Mouse (Mus musculus) forebrain, embryonic 15.5 days (tissue): ENCODE measurements around the gene Matn1. TPM values are rescaled to one million over a fixed set of nuclear protein-coding genes. Genes with fewer than 3 reads are reported as not detected.
A peak's percentile ranks its signal among the peaks of the same experiment; 100 is the strongest.

Experiments
- ATAC-seq: fragments of 200-750 bp; cut with Nextera tagmentation; replicated peaks from 2 replicates; pipeline ENCODE4 v1.8.0; 2017; ENCODE audit warnings: mild to moderate bottlenecking, moderate TSS enrichment, moderate library complexity
- H3K27ac ChIP-seq: fragments of 300-500 bp; sonication (generic); replicated peaks from 2 replicates; pipeline ENCODE4 v1.5.1; 2015; ENCODE audit warnings: mild to moderate bottlenecking, inconsistent platforms
- H3K27me3 ChIP-seq: fragments of 300-500 bp; sonication (generic); 2 replicates; pipeline ENCODE4 v1.6.1; 2015; ENCODE audit warnings: inconsistent platforms
- H3K36me3 ChIP-seq: fragments of 300-500 bp; sonication (generic); 2 replicates; pipeline ENCODE4 v1.6.1; 2015; ENCODE audit warnings: mild to moderate bottlenecking, inconsistent platforms
- H3K4me1 ChIP-seq: fragments of 300-500 bp; sonication (generic); 2 replicates; pipeline ENCODE4 v1.6.1; 2015; ENCODE audit warnings: inconsistent platforms
- H3K4me2 ChIP-seq: fragments of 300-500 bp; sonication (generic); replicated peaks from 2 replicates; pipeline ENCODE4 v1.6.1; 2015; ENCODE audit warnings: mild to moderate bottlenecking, inconsistent platforms
- H3K4me3 ChIP-seq: fragments of 300-500 bp; sonication (generic); 2 replicates; pipeline ENCODE4 v1.5.1; 2015; ENCODE audit warnings: mild to moderate bottlenecking, inconsistent platforms
- H3K9ac ChIP-seq: fragments of 300-500 bp; sonication (generic); replicated peaks from 2 replicates; pipeline ENCODE4 v1.6.1; 2015; ENCODE audit warnings: mild to moderate bottlenecking, inconsistent platforms
- H3K9me3 ChIP-seq: fragments of 300-500 bp; sonication (generic); 2 replicates; pipeline ENCODE4 v1.6.1; 2016; ENCODE audit warnings: inconsistent platforms
- WGBS: fragments of 180-500 bp; shearing (Covaris S2); methylation state at CpG from one replicate; pipeline ENCODE4 v1.1.7; 2015; ENCODE audit warnings: mixed read lengths; 5-methylcytosine and 5-hydroxymethylcytosine counted together
- polyA plus RNA-seq: library from polyadenylated mRNA; unstranded; fragments of >200 nt; fragmentation: Nextera tagmentation; extraction: Ambion mirVana; gene quantifications from 2 replicates; pipeline ENCODE4 v1.2.1, GENCODE M21; 2015

The Matn1 gene
- polyA plus RNA-seq, 1 experiment from 2014 or later: not detected

DNA sequence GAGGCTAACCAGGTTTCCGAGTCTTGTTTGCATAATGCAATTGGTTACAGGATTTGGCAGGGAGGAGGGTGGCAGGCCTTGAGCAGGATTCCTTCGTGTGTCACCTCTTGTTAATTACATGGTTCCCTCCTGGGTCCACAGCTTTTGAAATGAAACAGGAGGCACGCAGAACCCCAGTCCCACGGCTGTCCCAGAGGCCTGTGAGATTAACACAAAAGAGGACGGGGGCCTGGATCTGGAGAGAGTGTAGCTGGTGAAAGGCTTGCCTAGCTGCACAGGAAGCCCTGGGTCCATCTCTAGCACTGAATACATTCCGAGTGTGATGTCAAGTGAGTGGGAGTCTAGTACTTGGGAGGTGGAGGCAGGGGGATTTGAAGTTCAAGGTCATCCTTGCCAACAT lies 15.5 kb downstream of the Matn1 start:
- H3K36me3 ChIP-seq: no peaks in the 10 kb centered on the region
- H3K9ac ChIP-seq: no peak overlapping the region
- H3K9me3 ChIP-seq: no peaks in the 10 kb centered on the region
- H3K4me2 ChIP-seq: no peak overlapping the region
- H3K27me3 ChIP-seq: no peaks in the 10 kb centered on the region
- WGBS: 45% methylated on average over 6 of the region's 6 CpGs
- no peak overlapping the region for H3K4me3 ChIP-seq
- H3K4me1 ChIP-seq: 0 out of 2 replicates have a peak, but pooled peaks cover 7% of the 10 kb centered on the region
- H3K27ac ChIP-seq: no peak overlapping the region
- peak; percentile 24; the same call in 1 of the 2 replicates for ATAC-seq

DNA sequence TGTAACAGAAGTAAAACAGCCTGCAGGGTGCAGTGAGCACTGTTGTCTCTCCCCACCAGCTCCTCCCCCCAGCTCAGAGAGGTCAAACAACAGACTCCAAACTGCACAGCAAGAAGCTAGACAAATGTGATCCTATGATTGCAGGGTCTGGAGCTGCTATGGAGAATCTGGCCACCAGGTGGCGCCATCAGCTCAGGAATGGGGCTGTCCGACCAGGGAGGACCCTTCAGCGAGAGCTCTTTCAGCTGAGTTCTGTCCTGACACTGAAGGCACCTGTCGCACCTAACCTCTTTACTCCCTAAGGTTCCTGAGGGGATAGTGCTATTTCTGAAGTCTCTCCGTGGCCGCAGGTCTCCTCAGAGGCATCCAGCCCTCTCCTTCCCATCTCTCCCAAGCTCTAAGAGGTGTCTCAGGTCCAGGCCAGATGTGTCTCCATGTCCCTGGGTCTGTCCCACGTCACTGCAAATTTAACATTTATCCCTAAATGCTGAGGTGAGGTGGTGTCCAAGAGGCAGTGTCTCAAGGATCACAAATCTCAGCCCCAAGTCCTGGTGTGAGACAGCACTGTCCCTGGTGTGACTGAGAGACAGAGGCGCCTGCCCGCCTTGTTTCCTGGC lies 16.0 kb downstream of the Matn1 start:
- Histone ChIP-seq H3K4me3 (no peak overlapping the region), H3K9ac (no peak overlapping the region), H3K4me1 (0 out of 2 replicates have a peak, but pooled peaks cover 7% of the 10 kb centered on the region), H3K36me3 (no peaks in the 10 kb centered on the region), H3K27me3 (no peaks in the 10 kb centered on the region), H3K9me3 (no peaks in the 10 kb centered on the region), H3K27ac (no peak overlapping the region), H3K4me2 (no peak overlapping the region)
- ATAC-seq: peak; percentile 83
- WGBS: 29% methylated on average over 9 of the region's 9 CpGs

DNA sequence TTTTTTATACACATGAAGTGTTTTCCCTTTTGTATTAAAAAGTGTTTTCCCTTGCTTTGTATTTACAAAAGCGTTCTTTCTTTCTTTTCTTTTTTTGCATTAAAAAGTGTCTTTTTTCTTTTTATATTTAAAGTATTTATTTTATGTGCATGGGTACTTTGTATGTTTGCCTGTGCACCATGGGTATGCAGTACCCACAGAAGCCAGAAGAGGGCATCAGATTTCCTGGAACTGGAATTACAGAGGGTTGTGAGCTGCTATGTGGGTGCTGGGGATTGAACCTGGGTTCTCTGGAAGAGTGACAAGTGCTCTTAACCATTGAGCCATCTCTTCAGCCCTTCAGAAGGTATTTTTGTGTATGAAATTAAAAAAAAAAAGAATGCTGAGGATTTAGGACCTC lies 27.1 kb downstream of the Matn1 start:
- Histone ChIP-seq H3K4me2 (no peak overlapping the region), H3K36me3 (no peaks in the 10 kb centered on the region), H3K4me1 (peaks cover 19% of the 10 kb centered on the region), H3K4me3 (no peak overlapping the region), H3K27ac (no peak overlapping the region), H3K9me3 (no peaks in the 10 kb centered on the region), H3K27me3 (no peaks in the 10 kb centered on the region), H3K9ac (no peak overlapping the region)
- 97% methylated on average over 1 of the region's 1 CpGs for WGBS
- ATAC-seq: no peak

DNA sequence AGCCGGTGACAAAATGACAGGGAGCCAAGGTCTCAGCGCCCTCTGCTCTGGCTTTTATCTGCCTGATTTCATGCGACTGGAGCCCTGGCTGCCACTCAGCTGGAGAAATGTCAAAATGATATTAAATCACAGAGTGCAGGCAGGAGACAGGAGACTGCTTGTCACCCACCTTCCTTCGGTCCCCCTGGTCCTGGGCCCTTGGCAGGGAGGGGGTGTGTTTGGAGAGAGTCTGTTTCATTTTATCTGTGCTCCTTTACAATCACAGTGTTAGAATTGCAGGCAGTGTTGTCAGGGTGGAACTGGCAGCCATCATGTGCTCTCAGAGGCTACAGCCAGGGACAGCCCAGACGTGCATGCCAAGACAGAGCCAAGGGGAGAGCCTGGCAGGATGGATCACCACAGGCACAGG lies 28.2 kb downstream of the Matn1 start:
- ATAC-seq: peak; percentile 53; the same call in 1 of the 2 replicates
- 38% methylated on average over 5 of the region's 5 CpGs for WGBS
- Histone ChIP-seq H3K4me3 (no peak overlapping the region), H3K9ac (no peak overlapping the region), H3K27ac (peak overlapping the region; percentile 89), H3K4me1 (peaks cover 19% of the 10 kb centered on the region), H3K27me3 (no peaks in the 10 kb centered on the region), H3K4me2 (no peak overlapping the region), H3K36me3 (no peaks in the 10 kb centered on the region), H3K9me3 (no peaks in the 10 kb centered on the region)

DNA sequence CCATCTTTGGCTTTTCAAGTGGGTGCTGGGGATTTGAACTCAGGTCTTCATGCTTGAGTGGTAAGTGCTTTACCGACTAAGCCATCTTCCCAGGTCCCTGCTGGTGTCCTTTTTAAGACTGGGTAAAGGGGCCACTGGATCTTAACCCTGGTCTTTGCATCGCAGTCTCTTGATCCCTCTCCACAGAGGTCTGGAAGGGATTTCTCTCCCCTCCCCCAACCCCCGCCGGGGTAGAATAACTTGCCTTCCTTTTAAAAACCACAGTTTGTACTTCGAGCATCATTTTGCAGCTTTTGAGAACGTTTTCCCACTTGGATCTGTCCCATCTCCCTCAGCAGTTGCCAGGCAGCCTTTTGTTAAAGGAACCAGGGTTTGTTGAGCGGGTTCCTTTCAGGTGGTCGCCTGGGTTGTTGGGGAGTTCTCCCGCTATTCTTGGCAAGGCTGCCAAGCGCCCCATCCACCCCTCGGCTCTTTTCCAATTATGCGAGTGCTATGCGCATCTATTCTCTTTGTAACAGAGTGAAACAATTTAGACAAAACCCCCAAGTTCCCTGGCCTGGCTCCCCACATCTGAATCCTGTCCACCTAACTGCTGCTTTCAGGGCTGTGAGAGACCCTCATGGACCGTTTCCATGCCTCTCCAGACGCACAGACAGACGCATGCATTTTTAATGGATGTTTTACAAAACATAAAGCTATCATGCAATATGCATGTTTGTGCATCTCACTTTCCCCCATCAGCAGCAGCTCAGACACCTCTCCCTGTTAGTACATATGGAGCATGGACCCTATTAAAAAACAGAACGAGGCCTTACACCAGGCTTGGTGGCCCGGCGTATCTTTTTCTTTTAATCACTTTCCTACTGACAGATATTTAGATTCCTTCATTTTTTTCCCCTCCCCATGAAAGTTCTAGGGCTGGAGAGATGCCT lies 29.4 kb downstream of the Matn1 start:
- H3K9ac ChIP-seq: no peak overlapping the region
- no peak overlapping the region for H3K4me3 ChIP-seq
- 0 out of 2 replicates have a peak overlapping the region, but pooled peaks have one; percentile 7 for H3K4me2 ChIP-seq
- ATAC-seq: peak; percentile 81
- peaks cover 19% of the 10 kb centered on the region for H3K4me1 ChIP-seq
- no peaks in the 10 kb centered on the region for H3K9me3 ChIP-seq
- H3K27ac ChIP-seq: peak overlapping the region; percentile 89
- WGBS: 12% methylated on average over 19 of the region's 19 CpGs
- no peaks in the 10 kb centered on the region for H3K27me3 ChIP-seq
- H3K36me3 ChIP-seq: no peaks in the 10 kb centered on the region

DNA sequence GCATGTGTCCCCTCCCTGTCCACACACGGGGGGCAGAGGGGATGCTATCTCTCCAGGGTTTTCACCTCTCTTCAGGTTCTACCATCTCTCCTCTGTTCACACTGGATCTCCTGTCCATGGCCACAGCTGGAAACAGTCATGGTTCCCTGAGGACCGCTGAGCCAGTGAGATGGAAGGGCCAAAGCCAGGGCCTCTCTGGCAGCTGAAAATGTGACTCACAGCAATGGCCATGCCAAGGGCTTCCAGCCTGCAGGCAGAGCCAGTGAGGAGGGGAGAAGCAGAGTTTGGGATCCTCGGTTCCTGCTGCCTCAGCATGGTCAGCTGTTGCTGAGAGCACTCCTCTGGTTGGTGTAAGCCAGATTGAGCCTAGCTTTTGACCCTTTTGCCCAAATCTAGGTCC lies 34.8 kb downstream of the Matn1 start:
- Histone ChIP-seq H3K4me3 (no peak overlapping the region), H3K4me1 (no peaks in the 10 kb centered on the region), H3K27ac (no peak overlapping the region), H3K9ac (no peak overlapping the region), H3K27me3 (no peaks in the 10 kb centered on the region), H3K4me2 (no peak overlapping the region), H3K36me3 (no peaks in the 10 kb centered on the region), H3K9me3 (no peaks in the 10 kb centered on the region)
- 84% methylated on average over 3 of the region's 3 CpGs for WGBS
- ATAC-seq: no peak

DNA sequence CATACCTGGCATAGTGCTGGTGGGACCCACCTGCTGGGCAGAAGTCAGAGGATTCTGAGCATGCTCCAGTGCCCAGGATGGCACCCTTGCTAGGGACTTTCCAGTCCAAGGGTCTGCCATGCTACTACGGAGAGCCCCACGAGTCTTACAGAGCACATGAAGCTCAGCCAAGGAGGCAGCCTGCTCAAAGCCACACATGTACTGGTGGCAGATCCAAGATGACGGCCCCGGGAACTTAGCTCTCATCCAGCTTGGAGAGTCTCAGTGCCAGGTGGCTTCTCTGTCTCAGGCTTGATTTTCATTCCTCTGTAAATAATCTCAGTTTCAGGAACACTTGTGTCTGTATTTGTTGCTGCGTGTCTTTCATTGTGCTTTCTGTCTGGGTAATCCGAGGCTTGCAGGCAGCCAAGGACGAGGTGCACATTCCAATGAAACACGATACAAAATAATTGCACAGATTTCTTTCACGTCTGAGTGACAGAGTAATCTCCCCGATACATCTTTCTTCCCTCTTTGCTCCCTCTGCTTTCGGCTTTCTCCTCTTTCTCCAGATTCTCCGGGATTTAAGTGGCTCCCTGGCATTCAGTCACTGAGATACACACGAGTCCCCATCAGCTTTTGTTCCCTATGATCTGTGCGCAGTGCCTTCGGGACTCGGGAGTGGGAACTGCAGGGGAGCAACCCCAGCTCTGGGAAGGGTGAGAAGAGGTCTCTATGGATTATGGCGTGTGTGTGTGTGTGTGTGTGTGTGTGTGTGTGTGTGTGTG lies 40.4 kb downstream of the Matn1 start:
- peak; percentile 67; the same call in 1 of the 2 replicates for ATAC-seq
- Histone ChIP-seq H3K9ac (no peak overlapping the region), H3K4me3 (no peak overlapping the region), H3K9me3 (no peaks in the 10 kb centered on the region), H3K4me2 (peak overlapping the region; percentile 7; the same call in 1 of the 2 replicates), H3K36me3 (no peaks in the 10 kb centered on the region), H3K27ac (peak overlapping the region; percentile 80), H3K27me3 (no peaks in the 10 kb centered on the region), H3K4me1 (peaks cover 21% of the 10 kb centered on the region)
- 20% methylated on average over 17 of the region's 17 CpGs for WGBS

DNA sequence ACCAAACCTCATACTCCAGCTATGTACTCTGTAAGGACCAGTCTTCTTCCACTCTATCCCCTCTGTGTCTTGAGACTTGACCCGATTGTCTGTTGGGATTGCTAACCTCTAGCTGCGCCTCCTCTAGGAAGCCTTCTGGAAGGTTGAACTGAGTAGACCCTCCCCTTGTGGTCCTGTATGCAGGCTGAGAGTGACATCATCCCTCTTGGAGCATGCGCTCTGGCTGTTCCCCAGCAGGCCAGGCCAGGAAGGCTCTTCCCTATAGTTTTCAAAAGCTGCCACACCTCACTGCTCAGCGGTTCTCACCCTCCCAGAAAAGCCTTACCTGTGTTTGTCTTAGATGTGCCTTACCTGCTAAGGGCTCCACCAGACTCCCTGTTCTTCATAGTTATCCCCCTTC lies 42.9 kb downstream of the Matn1 start:
- 85% methylated on average over 4 of the region's 4 CpGs for WGBS
- H3K27me3 ChIP-seq: no peaks in the 10 kb centered on the region
- no peak overlapping the region for H3K9ac ChIP-seq
- no peaks in the 10 kb centered on the region for H3K9me3 ChIP-seq
- no peak overlapping the region for H3K4me2 ChIP-seq
- H3K36me3 ChIP-seq: no peaks in the 10 kb centered on the region
- H3K4me1 ChIP-seq: peaks cover 24% of the 10 kb centered on the region
- H3K4me3 ChIP-seq: no peak overlapping the region
- H3K27ac ChIP-seq: no peak overlapping the region
- no peak for ATAC-seq

DNA sequence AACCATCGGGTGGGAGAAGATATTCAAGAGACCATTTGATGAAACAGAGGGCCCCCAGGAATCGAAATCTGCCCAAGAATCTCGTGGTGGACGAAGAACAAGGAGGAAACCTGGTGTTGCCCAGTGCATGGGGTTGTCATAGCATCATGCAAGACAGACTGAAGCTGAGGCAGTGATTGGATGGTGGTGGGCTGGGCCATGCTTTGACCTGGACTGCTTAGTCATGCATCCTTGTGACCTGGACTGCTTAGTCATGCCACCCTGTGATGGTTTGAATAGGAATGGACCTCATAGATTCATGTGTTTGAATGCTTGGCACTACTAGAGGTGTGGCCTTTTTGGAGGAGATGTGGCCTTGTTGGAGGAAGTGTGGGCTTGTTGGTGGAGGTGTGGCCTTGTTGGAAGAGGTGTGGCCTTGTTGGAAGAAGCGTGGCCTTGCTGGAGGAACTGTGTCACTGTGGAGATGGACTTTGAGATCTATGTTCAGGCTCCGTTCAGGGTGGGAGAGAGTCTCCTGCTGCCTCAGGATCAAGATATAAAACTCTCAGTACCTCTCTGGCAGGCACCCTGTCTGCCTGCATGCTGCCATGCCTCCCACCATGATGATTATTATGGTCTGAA lies 44.1 kb downstream of the Matn1 start:
- 83% methylated on average over 6 of the region's 6 CpGs for WGBS
- H3K27me3 ChIP-seq: no peaks in the 10 kb centered on the region
- H3K4me1 ChIP-seq: peaks cover 24% of the 10 kb centered on the region
- no peak for ATAC-seq
- H3K4me3 ChIP-seq: no peak overlapping the region
- H3K36me3 ChIP-seq: no peaks in the 10 kb centered on the region
- H3K27ac ChIP-seq: no peak overlapping the region
- H3K9me3 ChIP-seq: no peaks in the 10 kb centered on the region
- no peak overlapping the region for H3K4me2 ChIP-seq
- H3K9ac ChIP-seq: no peak overlapping the region

DNA sequence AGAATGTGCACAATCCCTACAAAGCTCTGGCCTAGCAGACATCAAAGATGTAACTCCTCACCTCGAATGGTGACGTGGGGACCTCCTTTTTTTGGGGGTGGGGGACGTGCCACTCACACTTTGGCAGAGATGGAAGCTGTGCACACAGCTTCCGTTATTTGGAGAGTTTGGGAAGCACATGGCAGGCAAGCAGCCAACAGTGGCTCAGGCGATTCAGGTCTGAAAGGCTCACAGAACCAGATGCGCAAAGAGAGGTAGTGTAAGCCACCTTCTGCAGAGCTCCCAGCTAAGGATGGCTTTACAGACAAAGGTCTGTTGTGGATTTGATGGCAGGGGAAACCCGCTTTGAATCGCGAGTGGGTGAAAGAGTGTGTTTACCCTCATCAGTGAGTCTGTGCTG lies 45.0 kb downstream of the Matn1 start:
- 38% methylated on average over 9 of the region's 9 CpGs for WGBS
- Histone ChIP-seq H3K4me3 (no peak overlapping the region), H3K4me2 (no peak overlapping the region), H3K27ac (peak overlapping the region; percentile 31; the same call in 1 of the 2 replicates), H3K4me1 (peaks cover 22% of the 10 kb centered on the region), H3K9me3 (no peaks in the 10 kb centered on the region), H3K27me3 (no peaks in the 10 kb centered on the region), H3K9ac (no peak overlapping the region), H3K36me3 (no peaks in the 10 kb centered on the region)
- ATAC-seq: no peak

DNA sequence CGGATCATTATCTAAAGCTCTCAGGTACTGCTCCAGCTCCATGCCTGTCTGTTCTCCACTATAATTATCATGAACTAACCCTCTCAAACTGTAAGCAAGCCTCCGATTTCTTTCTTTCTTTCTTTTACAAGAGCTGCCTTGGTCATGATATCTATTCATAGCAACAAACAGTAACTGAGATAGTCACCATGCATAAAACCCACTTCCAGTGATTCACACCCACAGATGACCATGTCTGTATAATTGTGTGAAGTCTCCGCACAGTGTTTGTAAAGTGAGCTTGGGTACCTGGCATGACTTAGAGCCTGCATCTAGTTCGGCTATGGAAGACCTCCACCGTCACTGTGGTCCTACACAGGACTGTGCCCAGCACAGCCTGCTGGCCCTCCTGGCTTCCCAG lies 46.8 kb downstream of the Matn1 start:
- no peak for ATAC-seq
- no peaks in the 10 kb centered on the region for H3K36me3 ChIP-seq
- no peak overlapping the region for H3K27ac ChIP-seq
- H3K4me3 ChIP-seq: no peak overlapping the region
- WGBS: 92% methylated on average over 5 of the region's 5 CpGs
- H3K4me1 ChIP-seq: peaks cover 11% of the 10 kb centered on the region
- no peaks in the 10 kb centered on the region for H3K27me3 ChIP-seq
- H3K4me2 ChIP-seq: no peak overlapping the region
- H3K9ac ChIP-seq: no peak overlapping the region
- H3K9me3 ChIP-seq: no peaks in the 10 kb centered on the region
